Mouse (Mus musculus) testis, adult 2 months (tissue): ENCODE measurements around the gene Mlh1.

ENCODE experiments used
- CTCF ChIP-seq: fragments of 200-500 bp; IDR thresholded peaks from 2 replicates; pipeline ENCODE4 v1.5.1; 2012; ENCODE audit warnings: low read depth, mild to moderate bottlenecking, inconsistent platforms, low read length, moderate library complexity; ENCODE audit not compliant: control insufficient read depth, insufficient read depth, insufficient replicate concordance
- POLR2A ChIP-seq: fragments of 200-500 bp; IDR thresholded peaks from 2 replicates; pipeline ENCODE4 v1.6.1; 2012; ENCODE audit warnings: low read depth, mild to moderate bottlenecking, inconsistent platforms, low read length, moderate library complexity; ENCODE audit not compliant: control insufficient read depth

- no peak for TF ChIP-seq CTCF
- TF ChIP-seq POLR2A: no peak
Observed at GRCm38 (mm10) chr9:111188731-111189130, 82.9 kb downstream of the Mlh1 start.
